Mouse (Mus musculus) heart, embryonic 14.5 days (tissue): ENCODE data around the gene Nsl1. TPM values are rescaled to one million over a fixed set of nuclear protein-coding genes. Genes with fewer than 3 reads are reported as not detected.

ENCODE experiments used
- polyA plus RNA-seq: library from polyadenylated mRNA; unstranded; fragments of >200 nt; fragmentation: Nextera tagmentation; extraction: Ambion mirVana; gene quantifications from 2 replicates; pipeline ENCODE4 v1.2.1, GENCODE M21; 2014

The Nsl1 gene
- polyA plus RNA-seq, 1 experiment from 2014 or later: 12.9 TPM

Other genes starting within 250 kb of the Nsl1 start
- gene Rps6kc1, start 151.2 kb upstream of the Nsl1 start, polyA plus RNA-seq: 10.7 and 10.8 TPM in 2 replicates
- 28.6 and 35.4 TPM in 2 replicates for gene Angel2, start 137.9 kb upstream of the Nsl1 start, polyA plus RNA-seq
- gene Vash2, start 83.7 kb upstream of the Nsl1 start, polyA plus RNA-seq: 60.7 and 63.4 TPM in 2 replicates
- gene Flvcr1, start 36.9 kb upstream of the Nsl1 start, polyA plus RNA-seq: 3.5 and 4.0 TPM in 2 replicates
- not detected in 2 replicates for gene Spata45, start 26.4 kb upstream of the Nsl1 start, polyA plus RNA-seq
- 24.4 and 25.9 TPM in 2 replicates for gene Tatdn3, start 80 bp upstream of the Nsl1 start, polyA plus RNA-seq
- gene Batf3, start 34.8 kb downstream of the Nsl1 start, polyA plus RNA-seq: 2.5 and 3.0 TPM in 2 replicates
- not detected in 2 replicates for gene Fam71a, start 101.8 kb downstream of the Nsl1 start, polyA plus RNA-seq
- 15.6 and 17.8 TPM in 2 replicates for gene Atf3, start 155.0 kb downstream of the Nsl1 start, polyA plus RNA-seq